Comparison of ENCODE assay signal across 8 mouse cellular contexts in genomic region chr16:75592671-75593500, GRCm38 (mm10). TPM values are rescaled to one million over a fixed set of nuclear protein-coding genes. Genes with fewer than 3 reads are reported as not detected.
A peak's percentile ranks its signal among the peaks of the same experiment; 100 is the strongest.
DNase-seq lines count a peak whose midpoint lies in the region; ATAC-seq lines count a peak whose summit lies in the region.

Rbm11 (plus strand) TSS chr16:75592844.

- H3K4me3 ChIP-seq in intestine, embryonic 14.5 days (ENCODE audit: low read depth, low read length): peak within 1 kb of the TSS; percentile 72

- H3K4me2 ChIP-seq in intestine, embryonic 14.5 days (ENCODE audit: low read length): peak within 1 kb of the TSS; percentile 75

- no peaks in the 10 kb centered on the region for H3K9me3 ChIP-seq in intestine, embryonic 14.5 days (ENCODE audit: control insufficient read depth, low read length)

- under 1% methylated on average over 55 of the region's 55 CpGs for WGBS in intestine, embryonic 14.5 days

- no peak within 1 kb of the TSS for H3K27ac ChIP-seq in intestine, embryonic 14.5 days (ENCODE audit: low read depth)

- peaks cover 12% of the 10 kb centered on the region for H3K27me3 ChIP-seq in intestine, embryonic 14.5 days (replicated peaks; ENCODE audit: control insufficient read depth, insufficient read depth, low read length)

- peak; percentile 58 for DNase-seq in adrenal gland, adult 8-10 months
- DNase-seq in embryo, embryonic 11.5 days (ENCODE audit: low read depth, low spot score): peak; percentile 64
- peak; percentile 78 for DNase-seq in gastrocnemius, postnatal 25 days
- peak; percentile 87 for DNase-seq in intestine, embryonic 14.5 days (ENCODE audit: low spot score)
- DNase-seq in left cerebral cortex, postnatal 10 days (ENCODE audit: extremely low spot score in 1 of 2, low spot score in 2 of 2): peak; percentile 49 to 90
- DNase-seq in right cerebral cortex, postnatal 10 days (ENCODE audit: low spot score in 2 of 2): peak; percentile 81 to 82
- peak; percentile 76 for DNase-seq in urinary bladder, postnatal 14 days (ENCODE audit: low spot score)

- H3K36me3 ChIP-seq in intestine, embryonic 14.5 days (ENCODE audit: control insufficient read depth, insufficient read depth, low read length): no peaks in the 10 kb centered on the region

- H3K9ac ChIP-seq in intestine, embryonic 14.5 days (ENCODE audit: low read length): peak within 1 kb of the TSS; percentile 34

- ATAC-seq in intestine, embryonic 14.5 days (replicated peaks; ENCODE audit: low FRiP score, low TSS enrichment, low read depth): peak; percentile 92
- ATAC-seq in megakaryocyte progenitor cell, adult 5-6 weeks (replicated peaks; ENCODE audit: poor library complexity): peak; percentile 94

- 0 out of 2 replicates have a peak, but pooled peaks cover 5% of the 10 kb centered on the region for H3K4me1 ChIP-seq in intestine, embryonic 14.5 days (replicated peaks; ENCODE audit: control insufficient read depth, insufficient read depth, low read length)

- intact Hi-C loops in left cerebral cortex, postnatal 10 days (cut with DNase I): no loop called here

RNA-seq across cellular contexts. Expression of gene Rbm11, which starts in this region (rescaled TPM):
- total RNA-seq in adrenal gland, adult 8-10 months (2022): 1 to 10 TPM; 1.4 to 2.8 (median 2.1) TPM
- total RNA-seq in gastrocnemius, postnatal 25 days (2021): not detected
- 0.22 and 0.50 TPM in 2 replicates for polyA plus RNA-seq in intestine, embryonic 14.5 days (2014; fragmentation: Nextera tagmentation; extraction: Ambion mirVana)
- total RNA-seq in left cerebral cortex, postnatal 10 days (2021): 1 to 10 TPM; 5.6 to 6.5 TPM
- 0.17 TPM in 1 of 2 replicates, not detected in the other for total RNA-seq in megakaryocyte progenitor cell, adult 5-6 weeks (2015)
- total RNA-seq in megakaryocyte progenitor cell, adult 5-6 weeks (2017): 0.07 and 0.29 TPM in 2 replicates

Comparison
In these comparisons a context has a peak if more than half of its experiments do, and no peak if none do; other contexts are left out.
1. Peak in DNase-seq in gastrocnemius, postnatal 25 days; RNA of the gene not detected or under 1 TPM.
2. Peak in DNase-seq, ATAC-seq, H3K4me3 ChIP-seq, H3K9ac ChIP-seq and H3K4me2 ChIP-seq in intestine, embryonic 14.5 days; RNA of the gene not detected or under 1 TPM.
3. Peak in ATAC-seq in megakaryocyte progenitor cell, adult 5-6 weeks; RNA of the gene not detected or under 1 TPM.